Mouse (Mus musculus): ENCODE measurements around the gene Morn3. TPM values are rescaled to one million over a fixed set of nuclear protein-coding genes. Genes with fewer than 3 reads are reported as not detected.

The Morn3 gene
- total and polyA plus RNA-seq, 3 experiments, result not detected

GRCm38 (mm10) chr5:122993811-122994210 is 53.0 kb downstream of the Morn3 start:
- peak overlapping the region; percentile 41 for H3K9ac ChIP-seq (ENCODE audit: insufficient read depth, low read depth)
- TF ChIP-seq ZMIZ1 (IDR thresholded peaks at IDR 0.05; ENCODE audit: low read depth, low read length) (0 out of 2 replicates have a peak, but pooled peaks have one; percentile 24), MYC (IDR thresholded peaks at IDR 0.05; ENCODE audit: low read depth, low read length) (0 out of 2 replicates have a peak, but pooled peaks have one; percentile 30), TCF12 (IDR thresholded peaks at IDR 0.05; ENCODE audit: low read depth, low read length) (no peak), CHD1 (IDR thresholded peaks at IDR 0.05; ENCODE audit: low read depth, low read length) (peak; percentile 79; the same call in 1 of the 2 replicates), POLR2AphosphoS2 (IDR thresholded peaks at IDR 0.05; ENCODE audit: low read depth, low read length) (no peak), BHLHE40 (IDR thresholded peaks at IDR 0.05; ENCODE audit: low read depth, low read length) (no peak), CTCF (conservative IDR thresholded peaks at IDR 0.05 in 1 of 2, IDR thresholded peaks at IDR 0.05 in 1 of 2; ENCODE audit: low read depth in 2 of 2, low read length in 2 of 2) (peak in 1 of 2 experiments; percentile 13; a peak in 1 of 4 replicates), CHD2 (IDR thresholded peaks at IDR 0.05; ENCODE audit: low read length) (no peak), MXI1 (IDR thresholded peaks at IDR 0.05; ENCODE audit: low read depth, low read length) (0 out of 2 replicates have a peak, but pooled peaks have one; percentile 26), MAX (IDR thresholded peaks at IDR 0.05; ENCODE audit: low read length) (peak; percentile 53; the same call in 1 of the 2 replicates), KAT2A (IDR thresholded peaks at IDR 0.05; ENCODE audit: insufficient replicate concordance, low read length) (no peak), MEF2A (IDR thresholded peaks at IDR 0.05; ENCODE audit: borderline replicate concordance, low read depth, low read length) (no peak)
- no peak overlapping the region for H3K27ac ChIP-seq (ENCODE audit: insufficient read depth, low read depth)
- H3K4me1 ChIP-seq (ENCODE audit: control insufficient read depth in 1 of 2, insufficient read depth in 2 of 2), result peaks cover 13 to 75% of the 10 kb centered on the region in 2 experiments
- no peak overlapping the region for H3K4me3 ChIP-seq (replicated peaks in 1 of 3; ENCODE audit: low read depth in 2 of 3, low read length in 2 of 3, poor library complexity in 1 of 3)
- H3K27me3 ChIP-seq (replicated peaks), result no peaks in the 10 kb centered on the region
- H3K9me3 ChIP-seq (replicated peaks; ENCODE audit: low read length), result no peaks in the 10 kb centered on the region
- peaks cover 0 to 15% of the 10 kb centered on the region in 2 experiments for H3K36me3 ChIP-seq (replicated peaks in 1 of 2; ENCODE audit: control insufficient read depth in 1 of 2, insufficient read depth in 1 of 2, low read length in 1 of 2)
- no peak for DNase-seq (ENCODE audit: extremely low read depth)
- H3K79me2 ChIP-seq (replicated peaks; ENCODE audit: control insufficient read depth, extremely low read depth, insufficient read depth, poor library complexity, severe bottlenecking), result peaks cover 16% of the 10 kb centered on the region
- peak overlapping the region; percentile 91; the same call in 1 of the 2 replicates for H3K4me2 ChIP-seq (ENCODE audit: insufficient read depth, low read depth, poor library complexity, severe bottlenecking)
- in situ Hi-C loops (cut with MboI; ENCODE audit: low pct_ligation_motif_present, low pct_unique_long_range_greater_than_20kb, low sequenced_read_pairs), result no loop called here
- dilution Hi-C loops (cut with MboI; ENCODE audit: extremely low pct_ligation_motif_present, extremely low pct_unique_long_range_greater_than_20kb, low sequenced_read_pairs), result no loop called here

DNA sequence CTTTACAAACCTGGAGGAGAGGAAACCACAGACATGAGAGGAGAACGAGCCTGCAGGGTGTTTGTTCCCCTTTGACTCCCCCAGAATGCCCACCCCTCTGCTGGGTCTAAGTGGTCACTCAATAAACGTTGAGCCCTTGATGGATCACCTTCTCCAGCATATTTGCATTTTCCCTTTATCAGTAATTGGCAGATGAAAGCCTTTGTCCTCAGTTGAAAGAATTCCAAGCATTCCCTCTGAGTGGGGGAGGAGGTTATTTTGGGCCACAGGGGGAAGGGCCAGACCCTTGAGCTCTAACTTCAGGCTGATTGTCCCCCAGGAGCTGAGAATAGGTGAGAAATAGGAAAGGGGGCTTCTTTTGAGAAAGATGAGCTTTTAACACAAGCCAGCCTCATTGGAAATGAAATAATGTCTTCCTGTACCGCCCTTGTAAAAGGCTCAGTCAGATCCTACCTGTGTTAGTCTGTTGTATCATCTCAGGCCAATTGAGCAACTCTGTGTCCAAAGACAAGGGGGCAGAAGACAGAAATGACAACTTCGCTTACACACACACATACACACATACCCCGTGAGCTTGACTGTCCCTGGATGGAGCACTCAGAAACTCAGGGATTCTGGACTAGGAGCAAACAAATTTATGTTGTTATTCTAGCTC is 55.3 kb downstream of the Morn3 start:
- DNase-seq (ENCODE audit: extremely low read depth), result no peak
- in situ Hi-C loops (cut with MboI; ENCODE audit: low pct_ligation_motif_present, low pct_unique_long_range_greater_than_20kb, low sequenced_read_pairs) (no loop called here), dilution Hi-C loops (cut with MboI; ENCODE audit: extremely low pct_ligation_motif_present, extremely low pct_unique_long_range_greater_than_20kb, low sequenced_read_pairs) (no loop called here)
- H3K9ac ChIP-seq (ENCODE audit: insufficient read depth, low read depth), result peak overlapping the region; percentile 64
- H3K4me3 ChIP-seq (replicated peaks in 1 of 3; ENCODE audit: low read depth in 2 of 3, low read length in 2 of 3, poor library complexity in 1 of 3), result peak overlapping the region; percentile 67 to 82 (median 76)
- no peak for TF ChIP-seq TCF12 (IDR thresholded peaks at IDR 0.05; ENCODE audit: low read depth, low read length)
- no peak for TF ChIP-seq MEF2A (IDR thresholded peaks at IDR 0.05; ENCODE audit: borderline replicate concordance, low read depth, low read length)
- TF ChIP-seq POLR2AphosphoS2 (IDR thresholded peaks at IDR 0.05; ENCODE audit: low read depth, low read length), result no peak
- TF ChIP-seq TBP (conservative IDR thresholded peaks at IDR 0.05; ENCODE audit: low read depth, low read length), result no peak
- TF ChIP-seq MXI1 (IDR thresholded peaks at IDR 0.05; ENCODE audit: low read depth, low read length), result no peak
- no peak for TF ChIP-seq KAT2A (IDR thresholded peaks at IDR 0.05; ENCODE audit: insufficient replicate concordance, low read length)
- TF ChIP-seq ELF1 (IDR thresholded peaks at IDR 0.05; ENCODE audit: low read depth, low read length), result no peak
- no peak for TF ChIP-seq JUND (conservative IDR thresholded peaks at IDR 0.05; ENCODE audit: low read depth, low read length)
- no peak for TF ChIP-seq MAFK (IDR thresholded peaks at IDR 0.05; ENCODE audit: insufficient replicate concordance, low read length)
- peak overlapping the region; percentile 67 for H3K4me2 ChIP-seq (ENCODE audit: insufficient read depth, low read depth, poor library complexity, severe bottlenecking)
- peaks cover 5 to 62% of the 10 kb centered on the region in 2 experiments; a peak in 3 of 4 replicates for H3K4me1 ChIP-seq (ENCODE audit: control insufficient read depth in 1 of 2, insufficient read depth in 2 of 2)
- peaks cover 16% of the 10 kb centered on the region for H3K79me2 ChIP-seq (replicated peaks; ENCODE audit: control insufficient read depth, extremely low read depth, insufficient read depth, poor library complexity, severe bottlenecking)
- no peak overlapping the region for H3K27ac ChIP-seq (ENCODE audit: insufficient read depth, low read depth)
- peaks cover 0 to 6% of the 10 kb centered on the region in 2 experiments for H3K36me3 ChIP-seq (replicated peaks in 1 of 2; ENCODE audit: control insufficient read depth in 1 of 2, insufficient read depth in 1 of 2, low read length in 1 of 2)
- H3K27me3 ChIP-seq (replicated peaks), result no peaks in the 10 kb centered on the region
- no peaks in the 10 kb centered on the region for H3K9me3 ChIP-seq (replicated peaks; ENCODE audit: low read length)
